Mouse (Mus musculus): ENCODE data around the gene Tnnc1. TPM values are rescaled to one million over a fixed set of nuclear protein-coding genes. Genes with fewer than 3 reads are reported as not detected.

The Tnnc1 gene
- polyA plus RNA-seq, 1 experiment: 0.34 TPM

GRCm38 (mm10) chr14:31211854-31212253 lies 3.7 kb downstream of the Tnnc1 start:
- Histone ChIP-seq H3K4me3 (ENCODE audit: low read depth, low read length) (no peak overlapping the region), H3K4me1 (ENCODE audit: control insufficient read depth, insufficient read depth, insufficient read length, low read length) (peaks cover 6% of the 10 kb centered on the region; the same call in 1 of the 2 replicates), H3K27me3 (ENCODE audit: control insufficient read depth, insufficient read depth, low read length) (no peaks in the 10 kb centered on the region), H3K27ac (ENCODE audit: insufficient read depth, low read depth, low read length) (no peak overlapping the region), H3K36me3 (ENCODE audit: control insufficient read depth, insufficient read depth, low read length) (no peaks in the 10 kb centered on the region)
- TF ChIP-seq CTCF (IDR thresholded peaks at IDR 0.05; ENCODE audit: extremely low read depth, insufficient read length, insufficient replicate concordance, low read depth, low read length) (no peak), POLR2A (IDR thresholded peaks at IDR 0.05; ENCODE audit: low read depth, low read length) (no peak)
- 92% methylated on average over 6 of the region's 6 CpGs for WGBS

- Histone ChIP-seq H3K27ac (ENCODE audit: insufficient read depth, low read depth, low read length) (no peak overlapping the region), H3K27me3 (ENCODE audit: control insufficient read depth, insufficient read depth, low read length) (no peaks in the 10 kb centered on the region), H3K4me1 (ENCODE audit: control insufficient read depth, insufficient read depth, insufficient read length, low read length) (peaks cover 2% of the 10 kb centered on the region), H3K36me3 (ENCODE audit: control insufficient read depth, insufficient read depth, low read length) (no peaks in the 10 kb centered on the region), H3K4me3 (ENCODE audit: low read depth, low read length) (no peak overlapping the region)
- 46% methylated on average over 3 of the region's 3 CpGs for WGBS
- TF ChIP-seq POLR2A (IDR thresholded peaks at IDR 0.05; ENCODE audit: low read depth, low read length) (no peak), CTCF (IDR thresholded peaks at IDR 0.05; ENCODE audit: extremely low read depth, insufficient read length, insufficient replicate concordance, low read depth, low read length) (no peak)
These were observed 4.4 kb downstream of the Tnnc1 start for GRCm38 (mm10) chr14:31212499-31212898.

GRCm38 (mm10) chr14:31213868-31214267 lies 5.8 kb downstream of the Tnnc1 start:
- Histone ChIP-seq H3K27me3 (ENCODE audit: control insufficient read depth, insufficient read depth, low read length) (no peaks in the 10 kb centered on the region), H3K36me3 (ENCODE audit: control insufficient read depth, insufficient read depth, low read length) (no peaks in the 10 kb centered on the region), H3K27ac (ENCODE audit: insufficient read depth, low read depth, low read length) (no peak overlapping the region), H3K4me3 (ENCODE audit: low read depth, low read length) (no peak overlapping the region), H3K4me1 (ENCODE audit: control insufficient read depth, insufficient read depth, insufficient read length, low read length) (peaks cover 5% of the 10 kb centered on the region)
- TF ChIP-seq CTCF (IDR thresholded peaks at IDR 0.05; ENCODE audit: extremely low read depth, insufficient read length, insufficient replicate concordance, low read depth, low read length) (no peak), POLR2A (IDR thresholded peaks at IDR 0.05; ENCODE audit: low read depth, low read length) (no peak)
- 71% methylated on average over 8 of the region's 8 CpGs for WGBS

GRCm38 (mm10) chr14:31214684-31215083 lies 6.6 kb downstream of the Tnnc1 start:
- peaks cover 5% of the 10 kb centered on the region for H3K4me1 ChIP-seq (ENCODE audit: control insufficient read depth, insufficient read depth, insufficient read length, low read length)
- TF ChIP-seq CTCF (IDR thresholded peaks at IDR 0.05; ENCODE audit: extremely low read depth, insufficient read length, insufficient replicate concordance, low read depth, low read length) (no peak), POLR2A (IDR thresholded peaks at IDR 0.05; ENCODE audit: low read depth, low read length) (no peak)
- no peak overlapping the region for H3K27ac ChIP-seq (ENCODE audit: insufficient read depth, low read depth, low read length)
- H3K36me3 ChIP-seq (ENCODE audit: control insufficient read depth, insufficient read depth, low read length): no peaks in the 10 kb centered on the region
- 89% methylated on average over 3 of the region's 3 CpGs for WGBS
- H3K4me3 ChIP-seq (ENCODE audit: low read depth, low read length): no peak overlapping the region
- H3K27me3 ChIP-seq (ENCODE audit: control insufficient read depth, insufficient read depth, low read length): no peaks in the 10 kb centered on the region

GRCm38 (mm10) chr14:31215157-31216002 lies 7.3 kb downstream of the Tnnc1 start:
- no peaks in the 10 kb centered on the region for H3K36me3 ChIP-seq (ENCODE audit: control insufficient read depth, insufficient read depth, low read length)
- H3K27ac ChIP-seq (ENCODE audit: insufficient read depth, low read depth, low read length): no peak overlapping the region
- H3K27me3 ChIP-seq (ENCODE audit: control insufficient read depth, insufficient read depth, low read length): no peaks in the 10 kb centered on the region
- H3K4me3 ChIP-seq (ENCODE audit: low read depth, low read length): no peak overlapping the region
- TF ChIP-seq POLR2A (IDR thresholded peaks at IDR 0.05; ENCODE audit: low read depth, low read length): no peak
- peak; percentile 79; the same call in 1 of the 2 replicates for TF ChIP-seq CTCF (IDR thresholded peaks at IDR 0.05; ENCODE audit: extremely low read depth, insufficient read length, insufficient replicate concordance, low read depth, low read length)
- peaks cover 5% of the 10 kb centered on the region for H3K4me1 ChIP-seq (ENCODE audit: control insufficient read depth, insufficient read depth, insufficient read length, low read length)
- WGBS: 30% methylated on average over 15 of the region's 15 CpGs

GRCm38 (mm10) chr14:31216846-31217245 lies 8.7 kb downstream of the Tnnc1 start, which contains the start of gene Nisch:
Gene Nisch, minus strand, starts transcription at chr14:31216946.
- TF ChIP-seq CTCF (IDR thresholded peaks at IDR 0.05; ENCODE audit: extremely low read depth, insufficient read length, insufficient replicate concordance, low read depth, low read length) (no peak), POLR2A (IDR thresholded peaks at IDR 0.05; ENCODE audit: low read depth, low read length) (no peak)
- peak within 1 kb of the TSS; percentile 17 for H3K4me3 ChIP-seq (ENCODE audit: low read depth, low read length)
- no peaks in the 10 kb centered on the region for H3K27me3 ChIP-seq (ENCODE audit: control insufficient read depth, insufficient read depth, low read length)
- peaks cover 5% of the 10 kb centered on the region for H3K4me1 ChIP-seq (ENCODE audit: control insufficient read depth, insufficient read depth, insufficient read length, low read length)
- 85% methylated on average over 2 of the region's 2 CpGs for WGBS
- no peaks in the 10 kb centered on the region for H3K36me3 ChIP-seq (ENCODE audit: control insufficient read depth, insufficient read depth, low read length)
- no peak within 1 kb of the TSS for H3K27ac ChIP-seq (ENCODE audit: insufficient read depth, low read depth, low read length)

- Histone ChIP-seq H3K4me3 (ENCODE audit: low read depth, low read length) (peak within 1 kb of the TSS; percentile 17), H3K4me1 (ENCODE audit: control insufficient read depth, insufficient read depth, insufficient read length, low read length) (peaks cover 5% of the 10 kb centered on the region), H3K27me3 (ENCODE audit: control insufficient read depth, insufficient read depth, low read length) (no peaks in the 10 kb centered on the region), H3K27ac (ENCODE audit: insufficient read depth, low read depth, low read length) (no peak within 1 kb of the TSS), H3K36me3 (ENCODE audit: control insufficient read depth, insufficient read depth, low read length) (no peaks in the 10 kb centered on the region)
- TF ChIP-seq POLR2A (IDR thresholded peaks at IDR 0.05; ENCODE audit: low read depth, low read length): no peak
- TF ChIP-seq CTCF (IDR thresholded peaks at IDR 0.05; ENCODE audit: extremely low read depth, insufficient read length, insufficient replicate concordance, low read depth, low read length): peak; percentile 38; the same call in 1 of the 2 replicates
- 12% methylated on average over 11 of the region's 11 CpGs for WGBS
These were observed 9.6 kb downstream of the Tnnc1 start, which contains the start of gene Sema3g for GRCm38 (mm10) chr14:31217666-31218065. Gene Sema3g, plus strand, starts transcription at chr14:31217860.
